Mouse (Mus musculus): Measurements from ENCODE around the gene Spns2.

DNA sequence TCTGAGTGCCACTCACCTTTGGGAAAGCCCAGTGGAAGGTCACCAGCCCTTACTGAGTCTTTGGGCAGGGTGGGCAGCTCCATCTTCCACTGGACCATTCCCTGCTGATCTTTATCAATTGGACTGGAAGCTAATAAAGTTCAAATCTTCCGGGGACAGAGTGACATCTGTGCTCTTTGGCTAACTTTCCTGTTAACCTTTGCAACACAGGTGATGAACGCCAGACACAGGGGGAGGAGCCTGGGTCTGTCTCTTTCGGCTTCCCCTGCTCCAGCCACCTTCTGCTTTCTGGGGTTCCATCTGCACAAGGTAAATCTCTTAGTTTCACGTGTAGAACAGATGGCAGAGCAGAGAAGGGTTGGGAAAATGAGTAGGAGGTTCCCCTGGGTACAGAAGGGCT, 51.3 kb downstream of the Spns2 start:
- no peak for TF ChIP-seq EP300 (IDR thresholded peaks at IDR 0.05)
- TF ChIP-seq CTCF (IDR thresholded peaks at IDR 0.05), result no peak

Measured in lung, postnatal 0 days (tissue).